Mouse (Mus musculus) erythroid progenitor cell, adult 5-6 weeks (primary cell): ENCODE measurements around the gene Mrpl54. TPM values are rescaled to one million over a fixed set of nuclear protein-coding genes. Genes with fewer than 3 reads are reported as not detected.

ENCODE experiments used
- ATAC-seq: replicated peaks from 2 replicates; pipeline ENCODE4 v1.8.0; 2016; ENCODE audit warnings: moderate number of reproducible peaks, mild to moderate bottlenecking, moderate TSS enrichment, inconsistent platforms; ENCODE audit not compliant: poor library complexity, low FRiP score, severe bottlenecking
- total RNA-seq, 2 experiments: library from RNA; stranded (forward) in 1 of 2; stranded (reverse) in 1 of 2; fragments of 150-400 nt in 1 of 2; fragments of 186-747, 209-891 nt in 1 of 2; gene quantifications; 2 replicates each; pipeline versions ENCODE4 v1.2.3 to v1.2.4; 2015 to 2017; ENCODE audit warnings: low replicate concordance in 2 of 2

The Mrpl54 gene
- total RNA-seq (2015; ENCODE audit: low replicate concordance) = 35.2 and 37.5 TPM in 2 replicates
- 20.0 and 23.0 TPM in 2 replicates for total RNA-seq (2017; ENCODE audit: low replicate concordance)

GRCm38 (mm10) chr10:81266211-81267105 lies at the start of gene Mrpl54, which contains the start of gene Apba3:
Mrpl54 (minus strand) TSS chr10:81266934.
Apba3 (plus strand) TSS chr10:81266960.
- peak; percentile 89 for ATAC-seq

- ATAC-seq = no peak
These were observed 48.9 kb upstream of the Mrpl54 start for GRCm38 (mm10) chr10:81315587-81315986.

- no peak for ATAC-seq
These were observed 47.5 kb upstream of the Mrpl54 start for GRCm38 (mm10) chr10:81314201-81314600.

GRCm38 (mm10) chr10:81313581-81313980 lies 46.8 kb upstream of the Mrpl54 start:
- no peak for ATAC-seq

- no peak for ATAC-seq
These were observed 42.8 kb upstream of the Mrpl54 start for GRCm38 (mm10) chr10:81309571-81309970.

GRCm38 (mm10) chr10:81306837-81307682 lies 40.3 kb upstream of the Mrpl54 start:
- no peak for ATAC-seq

- ATAC-seq = no peak
These were observed 39.5 kb upstream of the Mrpl54 start for GRCm38 (mm10) chr10:81306173-81306668.

- no peak for ATAC-seq
These were observed 38.9 kb upstream of the Mrpl54 start for GRCm38 (mm10) chr10:81305663-81306062.

- peak; percentile 65 for ATAC-seq
These were observed 38.0 kb upstream of the Mrpl54 start for GRCm38 (mm10) chr10:81304597-81305238.

GRCm38 (mm10) chr10:81303761-81304160 lies 37.0 kb upstream of the Mrpl54 start:
- no peak for ATAC-seq

GRCm38 (mm10) chr10:81303258-81303657 lies 36.5 kb upstream of the Mrpl54 start:
- no peak for ATAC-seq

- ATAC-seq = no peak
These were observed 36.1 kb upstream of the Mrpl54 start for GRCm38 (mm10) chr10:81302781-81303218.

- no peak for ATAC-seq
These were observed 35.6 kb upstream of the Mrpl54 start for GRCm38 (mm10) chr10:81302288-81302687.

- no peak for ATAC-seq
These were observed 34.6 kb upstream of the Mrpl54 start for GRCm38 (mm10) chr10:81301321-81301720.

GRCm38 (mm10) chr10:81300352-81300907 lies 33.7 kb upstream of the Mrpl54 start:
- no peak for ATAC-seq

GRCm38 (mm10) chr10:81299585-81300351 lies 33.0 kb upstream of the Mrpl54 start:
- no peak for ATAC-seq

GRCm38 (mm10) chr10:81298369-81299100 lies 31.8 kb upstream of the Mrpl54 start:
- no peak for ATAC-seq

GRCm38 (mm10) chr10:81297845-81298244 lies 31.1 kb upstream of the Mrpl54 start:
- ATAC-seq = no peak
